Mouse (Mus musculus) G1E-ER4 (cell line): Measurements from ENCODE around the gene Rplp0. TPM values are rescaled to one million over a fixed set of nuclear protein-coding genes. Genes with fewer than 3 reads are reported as not detected.

ENCODE experiments used
- GATA1 ChIP-seq: IDR thresholded peaks from one replicate; pipeline ENCODE4 v1.8.0; 2012; ENCODE audit warnings: low read length, inconsistent platforms
- polyA plus RNA-seq: library from polyadenylated mRNA; stranded (reverse); fragments of >175 nt; gene quantifications from 2 replicates; pipeline ENCODE4 v1.2.3, GENCODE M21; 2012

Gene Rplp0
- polyA plus RNA-seq, 1 experiment, result 976 TPM

DNA sequence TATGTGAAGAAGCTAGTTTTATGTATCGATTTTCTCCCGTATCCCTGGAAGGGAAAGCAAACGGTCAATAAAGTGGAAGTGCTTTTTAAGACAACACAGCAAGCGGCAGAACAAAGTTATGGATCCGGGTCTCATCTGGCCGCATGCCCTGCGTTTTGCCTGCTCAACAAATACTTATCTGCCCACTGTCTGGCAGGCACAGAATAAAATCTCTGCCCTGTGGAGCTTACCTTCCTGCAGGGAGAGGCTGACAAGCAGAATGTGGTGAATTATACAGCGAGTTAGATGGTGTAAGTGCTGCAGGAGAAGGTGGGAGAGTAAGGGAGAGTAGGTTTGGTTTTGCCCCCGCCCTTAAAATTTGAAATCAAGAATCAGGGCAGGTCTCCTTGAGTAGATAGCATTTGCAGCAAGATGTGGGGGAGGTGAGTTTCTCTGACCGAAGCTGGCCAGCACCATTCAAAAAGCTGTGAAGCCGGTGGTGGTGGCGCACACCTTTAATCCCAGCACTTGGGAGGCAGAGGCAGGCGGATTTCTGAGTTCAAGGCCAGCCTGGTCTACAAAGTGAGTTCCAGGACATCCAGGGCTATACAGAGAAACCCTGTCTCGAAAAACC lies 979 bp upstream of the Rplp0 start:
- TF ChIP-seq GATA1, result no peak

- no peak for TF ChIP-seq GATA1
Observed at GRCm38 (mm10) chr5:115560336-115560905, 1.2 kb downstream of the Rplp0 start.

DNA sequence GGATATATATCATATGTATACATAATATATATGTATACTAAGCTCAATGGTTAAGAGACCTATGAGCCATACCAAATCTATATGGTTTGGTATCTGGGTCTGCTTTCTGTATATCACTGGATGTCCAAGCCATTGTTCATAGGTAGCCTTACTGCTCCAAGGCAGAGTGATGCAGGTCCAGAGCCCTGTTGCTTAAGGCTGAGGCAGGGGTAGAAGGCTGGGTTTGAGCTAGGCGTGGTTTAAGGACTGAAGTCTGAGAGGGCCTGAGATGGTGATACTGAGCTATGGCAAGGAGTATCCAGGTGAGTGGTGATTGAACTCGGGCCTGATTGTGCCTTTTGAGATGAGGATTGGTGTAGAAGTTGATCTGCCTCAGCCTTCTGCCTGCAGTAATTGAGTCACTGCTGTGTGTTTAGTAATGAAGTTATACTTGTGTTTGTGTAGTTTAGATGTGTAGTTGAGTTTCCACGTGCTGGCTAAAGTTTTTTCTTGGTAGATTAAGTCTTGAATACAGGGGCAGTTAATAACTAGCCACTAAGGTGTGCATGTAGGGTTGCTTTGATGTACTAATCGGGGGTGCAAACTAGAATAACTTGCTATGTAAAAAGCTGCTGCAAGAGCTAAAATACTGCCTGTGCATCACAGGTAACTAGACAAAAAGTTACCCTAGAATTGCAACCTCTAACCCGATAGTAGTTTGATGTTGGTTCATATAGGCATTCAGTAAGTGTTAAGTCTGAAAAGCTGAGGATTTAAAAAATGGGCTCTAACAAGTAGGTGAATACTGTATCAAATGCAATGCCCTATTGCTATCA lies 4.7 kb downstream of the Rplp0 start:
- no peak for TF ChIP-seq GATA1

- TF ChIP-seq GATA1, result no peak
Observed at GRCm38 (mm10) chr5:115564737-115565393, 5.6 kb downstream of the Rplp0 start, which contains the start of gene Gcn1l1. Gene Gcn1l1, plus strand, starts transcription at chr5:115565254.

GRCm38 (mm10) chr5:115565403-115565802 lies 6.1 kb downstream of the Rplp0 start:
- no peak for TF ChIP-seq GATA1

DNA sequence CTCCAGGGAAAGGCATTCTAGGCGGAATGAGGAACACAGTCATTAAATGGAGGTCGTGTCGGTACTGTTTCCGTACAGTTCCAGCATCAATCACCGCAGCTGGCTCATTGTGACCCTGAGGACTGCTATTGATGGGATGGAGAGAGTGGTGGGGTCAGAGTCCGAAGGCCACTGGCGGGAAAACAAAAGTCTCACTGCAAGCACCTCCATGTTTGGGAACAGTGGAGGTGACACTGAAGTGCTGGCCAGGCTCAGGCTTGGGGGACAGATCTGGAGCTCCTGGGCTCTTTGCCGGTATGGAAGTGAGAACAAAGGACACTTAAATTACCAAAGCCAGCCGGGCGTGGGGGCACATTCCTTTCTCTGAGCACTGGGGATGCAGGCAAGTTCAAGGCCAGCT lies 9.4 kb downstream of the Rplp0 start:
- no peak for TF ChIP-seq GATA1

- no peak for TF ChIP-seq GATA1
Observed at GRCm38 (mm10) chr5:115569308-115569707, 10.0 kb downstream of the Rplp0 start.

DNA sequence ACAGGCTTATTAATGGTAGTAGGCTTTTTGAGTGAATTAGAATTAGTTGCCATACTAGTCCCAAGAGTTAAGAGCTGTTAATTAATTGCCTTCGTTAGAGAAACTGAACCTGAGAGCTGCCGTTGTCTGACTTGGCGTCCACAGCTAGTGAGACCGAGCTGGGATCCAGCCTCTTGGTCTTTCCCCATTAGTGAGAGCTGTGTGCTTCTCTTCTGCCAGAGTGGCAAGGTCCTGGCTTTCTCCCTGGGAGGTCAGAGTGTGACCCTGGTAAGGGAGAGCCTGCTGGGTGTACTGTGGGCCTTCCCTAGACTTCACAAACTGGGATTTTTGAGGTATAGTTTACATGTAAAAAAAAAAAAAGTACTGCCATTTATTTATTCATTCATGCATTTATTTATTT lies 10.5 kb downstream of the Rplp0 start:
- TF ChIP-seq GATA1, result no peak

DNA sequence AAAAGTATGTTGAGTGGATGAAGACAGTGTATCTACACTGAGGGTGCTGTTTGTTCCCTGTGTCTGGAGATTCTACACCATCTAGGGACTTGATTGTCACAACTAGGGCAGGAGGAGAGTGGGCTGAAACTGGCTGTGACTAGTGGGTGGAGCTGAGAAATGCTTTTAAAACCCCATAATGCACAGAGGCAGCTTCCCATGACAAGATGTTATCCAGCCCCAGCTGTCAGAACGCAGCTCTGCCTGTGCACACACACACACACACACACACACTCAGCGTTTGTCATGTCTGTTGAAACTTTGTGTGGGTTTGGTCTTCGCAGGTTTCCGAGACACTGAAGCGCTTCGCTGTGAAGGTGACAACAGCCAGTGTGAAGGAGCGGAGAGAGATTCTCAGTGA lies 11.8 kb downstream of the Rplp0 start:
- TF ChIP-seq GATA1, result no peak

DNA sequence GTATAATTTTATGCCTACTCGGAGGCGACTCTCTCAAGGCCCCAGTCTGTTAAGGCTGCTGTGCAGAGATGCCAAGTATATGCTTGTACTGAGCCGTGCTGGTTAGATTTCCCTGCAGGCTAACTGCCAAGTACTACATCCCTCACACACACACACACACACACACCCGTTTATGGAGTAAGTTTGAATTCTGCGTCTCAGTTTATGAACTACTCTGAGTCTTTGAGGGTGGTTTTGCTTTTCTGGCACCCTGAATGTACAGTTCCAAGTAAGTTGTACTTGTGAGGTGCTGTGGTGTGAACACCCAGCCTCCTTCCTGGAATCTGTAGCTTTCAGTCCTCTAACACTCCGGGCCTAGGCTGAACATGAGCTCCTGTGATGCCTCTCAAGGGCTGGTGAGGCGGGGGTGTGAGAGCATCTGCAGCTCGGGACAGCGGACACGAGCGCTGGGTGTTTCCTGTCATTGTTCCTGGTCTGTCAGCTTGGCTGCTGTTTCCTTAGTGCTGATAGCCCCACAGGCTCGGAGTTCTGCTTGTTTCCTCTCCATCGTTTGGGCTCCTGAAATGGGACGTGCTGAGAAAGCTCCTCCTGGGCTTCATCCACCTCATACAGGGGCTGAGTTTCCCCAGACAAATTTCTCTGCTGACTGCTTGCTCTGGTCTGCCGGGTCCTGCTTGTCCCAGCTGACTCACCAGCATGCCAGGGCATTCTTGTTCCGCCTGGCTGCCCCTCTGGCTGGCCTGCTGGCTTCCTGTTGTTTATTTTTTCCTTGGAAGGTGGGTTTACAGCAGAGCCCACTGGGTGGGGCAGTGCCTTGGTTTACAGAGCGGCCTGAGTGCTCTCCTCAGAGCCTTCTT lies 13.6 kb downstream of the Rplp0 start:
- TF ChIP-seq GATA1, result no peak

DNA sequence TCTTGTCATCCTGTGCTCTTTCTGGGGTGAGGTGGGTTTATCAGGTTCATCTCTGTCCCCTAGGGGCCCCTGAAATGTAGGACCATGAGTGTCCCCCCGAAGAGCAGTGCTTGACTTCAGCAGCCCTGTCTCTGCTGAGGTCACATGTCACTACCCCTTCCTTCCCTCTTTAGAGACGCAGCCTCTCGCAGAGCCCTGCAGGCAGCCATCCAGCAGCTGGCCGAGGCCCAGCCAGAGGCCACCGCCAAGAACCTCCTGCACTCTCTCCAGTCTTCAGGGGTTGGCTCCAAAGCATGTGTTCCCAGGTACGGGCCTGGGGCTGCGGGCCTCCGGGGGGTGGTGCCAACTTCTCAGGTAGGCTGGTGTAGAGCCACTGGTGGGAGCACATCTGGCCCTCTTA lies 15.7 kb downstream of the Rplp0 start:
- TF ChIP-seq GATA1, result no peak

DNA sequence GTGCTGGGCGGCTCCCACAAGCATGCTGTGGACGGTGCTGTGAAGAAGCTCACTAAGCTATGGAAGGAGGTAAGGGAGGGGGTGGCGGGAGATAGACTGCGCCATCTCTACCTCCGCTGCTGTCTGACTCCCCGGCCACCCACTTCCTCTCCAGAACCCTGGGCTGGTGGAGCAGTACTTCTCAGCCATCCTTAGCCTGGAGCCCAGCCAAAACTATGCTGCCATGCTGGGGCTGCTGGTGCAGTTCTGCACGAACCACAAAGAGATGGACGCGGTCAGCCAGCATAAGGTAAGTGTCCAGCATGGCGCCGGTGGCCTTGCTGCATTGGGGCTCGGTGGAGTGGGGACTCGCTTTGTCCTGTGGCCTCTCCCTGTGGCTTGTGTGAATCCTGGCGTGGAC lies 19.7 kb downstream of the Rplp0 start:
- no peak for TF ChIP-seq GATA1

DNA sequence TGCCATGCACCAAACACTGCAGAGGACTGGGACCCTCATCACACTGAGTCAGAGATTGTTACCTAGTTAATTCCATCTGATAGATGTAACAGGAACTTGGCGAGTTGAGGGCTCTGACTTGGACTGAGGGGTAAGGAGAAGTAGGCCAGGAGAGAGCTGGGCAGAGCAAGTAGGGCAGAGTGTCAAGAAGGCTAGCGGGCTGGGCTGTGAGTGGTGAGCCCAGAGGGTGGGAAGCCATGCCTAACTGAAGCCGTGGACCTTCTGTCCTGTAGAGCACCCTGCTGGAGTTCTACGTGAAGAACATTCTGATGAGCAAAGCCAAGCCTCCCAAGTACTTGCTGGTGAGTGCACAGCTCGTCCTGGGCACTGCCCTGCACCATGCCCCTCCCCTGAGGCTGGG lies 20.1 kb downstream of the Rplp0 start:
- TF ChIP-seq GATA1, result no peak

- no peak for TF ChIP-seq GATA1
Observed at GRCm38 (mm10) chr5:115580229-115581001, 21.1 kb downstream of the Rplp0 start.
